17 mouse cellular contexts compared by ENCODE assay signal in genomic region chr12:37322860-37323259, GRCm38 (mm10).
DNase-seq lines count a peak whose midpoint lies in the region; TF ChIP-seq lines count a peak whose summit lies in the region.
"Had no signal": no experiment of that assay in that cellular context is flagged by ENCODE, and none has a peak within 500 bp of the region (broad histone marks: within the 10 kb centered on the region; RNA-seq: fewer than 3 reads in every experiment).

No protein-coding gene starts in this region.

- peak; percentile 22 for DNase-seq in gastrocnemius, adult 18-20 months (ENCODE audit: low spot score)
- DNase-seq in gastrocnemius, postnatal 4 days (ENCODE audit: low spot score in 2 of 2): no peak
- DNase-seq in heart, adult 11 months: peak; percentile 87
- no peak for DNase-seq in heart, embryonic 10.5 days (ENCODE audit: low spot score)
- peak; percentile 6 to 25 for DNase-seq in heart, adult 9 months (ENCODE audit: low spot score in 2 of 2)
- DNase-seq in heart, adult 2 months: no peak
- DNase-seq: adrenal gland, adult 8-10 months; adrenal gland, postnatal 25 days; cerebellum, adult 18-20 months; cerebellum, adult 9-10 months; cerebellum, postnatal 14 days; gastrocnemius, postnatal 14 days; kidney, adult 2 months had no signal

- no peaks in the 10 kb centered on the region for H3K36me3 ChIP-seq in heart, embryonic 10.5 days
- no peaks in the 10 kb centered on the region for H3K36me3 ChIP-seq in heart, adult 2 months (ENCODE audit: control insufficient read depth, insufficient read depth, low read length)
- H3K36me3 ChIP-seq: forebrain, embryonic 10.5 days; hindbrain, embryonic 12.5 days; hindbrain, embryonic 15.5 days had no signal

- TF ChIP-seq EP300 in heart, adult 2 months (IDR thresholded peaks at IDR 0.05; ENCODE audit: insufficient read depth, low read depth, low read length): no peak

- intact Hi-C loops in heart, adult 2 months (cut with DNase I): no loop called here

- no peak overlapping the region for H3K9ac ChIP-seq in heart, adult 2 months (ENCODE audit: low read depth, low read length)
- H3K9ac ChIP-seq: forebrain, embryonic 13.5 days; hindbrain, embryonic 12.5 days; hindbrain, embryonic 15.5 days had no signal

- H3K27ac ChIP-seq in heart, embryonic 10.5 days: no peak overlapping the region
- no peak overlapping the region for H3K27ac ChIP-seq in heart, adult 2 months
- H3K27ac ChIP-seq: forebrain, embryonic 10.5 days; forebrain, embryonic 13.5 days; hindbrain, embryonic 12.5 days; hindbrain, embryonic 15.5 days had no signal

- 58% methylated on average over 3 of the region's 3 CpGs for WGBS in heart, embryonic 10.5 days
- 23% methylated on average over 3 of the region's 3 CpGs for WGBS in heart, adult 2 months

- H3K9me3 ChIP-seq in heart, embryonic 10.5 days: no peaks in the 10 kb centered on the region
- H3K9me3 ChIP-seq: forebrain, embryonic 10.5 days; forebrain, embryonic 13.5 days; hindbrain, embryonic 12.5 days; hindbrain, embryonic 15.5 days had no signal

- no peaks in the 10 kb centered on the region for H3K27me3 ChIP-seq in heart, embryonic 10.5 days (ENCODE audit: insufficient read depth, poor library complexity, severe bottlenecking)
- H3K27me3 ChIP-seq in heart, adult 2 months (ENCODE audit: control insufficient read depth, insufficient read depth, low read length): no peaks in the 10 kb centered on the region
- H3K27me3 ChIP-seq: forebrain, embryonic 13.5 days; hindbrain, embryonic 12.5 days; hindbrain, embryonic 15.5 days had no signal

- TF ChIP-seq POLR2A in heart, adult 2 months (IDR thresholded peaks at IDR 0.05; ENCODE audit: insufficient read depth, low read depth, low read length): no peak

- H3K4me3 ChIP-seq in heart, embryonic 10.5 days: no peak overlapping the region
- H3K4me3 ChIP-seq in heart, adult 2 months: no peak overlapping the region
- H3K4me3 ChIP-seq: forebrain, embryonic 10.5 days; forebrain, embryonic 13.5 days; hindbrain, embryonic 12.5 days; hindbrain, embryonic 15.5 days had no signal

- TF ChIP-seq CTCF in heart, adult 2 months (IDR thresholded peaks at IDR 0.05): no peak

- H3K4me1 ChIP-seq in heart, embryonic 10.5 days: no peaks in the 10 kb centered on the region
- H3K4me1 ChIP-seq in heart, adult 2 months (ENCODE audit: control insufficient read depth, insufficient read depth, low read length): no peaks in the 10 kb centered on the region; the same call in 1 of the 2 replicates
- H3K4me1 ChIP-seq: forebrain, embryonic 10.5 days; forebrain, embryonic 13.5 days; hindbrain, embryonic 12.5 days; hindbrain, embryonic 15.5 days had no signal

- no peaks in the 10 kb centered on the region for H3K79me2 ChIP-seq in heart, adult 2 months (replicated peaks; ENCODE audit: control insufficient read depth, insufficient read depth, low read length)

Comparison
In these comparisons a context has a peak if more than half of its experiments do, and no peak if none do; other contexts are left out.
1. DNase-seq: peak in gastrocnemius, adult 18-20 months (single experiment), heart, adult 11 months (single experiment) and heart, adult 9 months (2 of 2); none in gastrocnemius, postnatal 4 days (0 of 2), heart, embryonic 10.5 days (single experiment) and heart, adult 2 months (0 of 2).